Mouse (Mus musculus) c-Kit-positive CD71-positive TER-119-negative erythroid progenitor cells, embryonic 14.5 days (primary cell): ENCODE results near the gene Enah.

Experiments used
- DNase-seq: peaks from one replicate; pipeline ENCODE4 v3.0.0-alpha.2; 2013; ENCODE audit warnings: low read depth

Enah gene

DNA sequence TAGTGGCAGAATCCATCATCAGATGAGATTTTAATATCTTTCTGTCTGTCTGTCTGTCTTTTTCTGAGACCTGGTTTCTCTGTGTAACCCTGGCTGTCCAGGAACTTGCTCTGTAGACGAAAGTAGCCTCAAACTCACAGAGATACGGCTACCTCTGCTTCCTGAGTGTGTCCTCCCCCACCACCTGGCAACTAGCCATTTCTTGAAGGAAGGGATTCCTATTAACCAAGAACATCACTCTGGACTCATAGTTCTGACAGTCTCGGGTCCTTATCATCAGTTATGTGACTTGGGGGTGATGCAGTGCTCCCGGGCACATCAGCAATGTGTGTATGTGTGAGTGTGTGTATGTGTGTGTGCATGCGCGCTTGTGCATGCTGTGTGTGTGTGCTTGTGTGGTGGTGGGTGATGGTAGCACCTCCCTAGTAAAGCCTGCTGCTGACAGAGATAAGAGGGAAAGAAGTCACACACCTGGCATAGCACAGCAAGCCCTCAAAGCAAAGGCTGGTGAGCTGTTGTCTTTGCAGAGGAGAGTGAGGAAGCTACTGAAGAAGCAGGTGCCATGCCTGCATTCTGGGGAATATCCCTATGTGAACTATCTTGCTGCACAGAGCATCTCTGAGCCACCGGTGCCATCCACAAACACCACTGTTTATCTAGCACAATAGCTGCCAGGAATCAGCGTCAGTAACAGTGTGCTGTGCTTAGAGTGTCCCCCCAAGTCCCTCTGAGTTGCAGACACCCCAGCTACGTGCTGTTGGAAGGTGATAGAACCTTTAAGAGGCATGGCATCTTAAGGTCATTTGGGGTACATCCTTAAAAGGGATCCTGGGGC is 146.5 kb downstream of the Enah start:
- no peak for DNase-seq

DNA sequence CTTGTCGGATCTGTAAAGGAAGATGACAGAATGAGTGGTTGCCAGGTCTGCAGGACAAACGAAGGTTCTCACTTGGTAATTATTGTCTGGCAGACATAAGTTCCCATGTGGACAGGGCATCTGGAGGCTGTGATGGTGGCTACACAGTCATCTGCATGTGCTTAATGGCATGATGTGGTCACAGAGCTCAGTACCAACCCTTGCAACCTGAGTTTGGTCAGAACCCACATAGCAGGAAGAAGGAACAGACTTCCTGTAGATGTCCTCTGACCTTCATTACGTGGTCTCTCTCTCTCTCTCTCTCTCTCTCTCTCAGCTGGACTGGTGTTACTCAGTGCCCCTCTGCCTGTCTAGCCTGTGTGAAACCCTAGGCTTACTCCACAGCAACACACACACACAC is 147.2 kb downstream of the Enah start:
- DNase-seq: no peak

DNA sequence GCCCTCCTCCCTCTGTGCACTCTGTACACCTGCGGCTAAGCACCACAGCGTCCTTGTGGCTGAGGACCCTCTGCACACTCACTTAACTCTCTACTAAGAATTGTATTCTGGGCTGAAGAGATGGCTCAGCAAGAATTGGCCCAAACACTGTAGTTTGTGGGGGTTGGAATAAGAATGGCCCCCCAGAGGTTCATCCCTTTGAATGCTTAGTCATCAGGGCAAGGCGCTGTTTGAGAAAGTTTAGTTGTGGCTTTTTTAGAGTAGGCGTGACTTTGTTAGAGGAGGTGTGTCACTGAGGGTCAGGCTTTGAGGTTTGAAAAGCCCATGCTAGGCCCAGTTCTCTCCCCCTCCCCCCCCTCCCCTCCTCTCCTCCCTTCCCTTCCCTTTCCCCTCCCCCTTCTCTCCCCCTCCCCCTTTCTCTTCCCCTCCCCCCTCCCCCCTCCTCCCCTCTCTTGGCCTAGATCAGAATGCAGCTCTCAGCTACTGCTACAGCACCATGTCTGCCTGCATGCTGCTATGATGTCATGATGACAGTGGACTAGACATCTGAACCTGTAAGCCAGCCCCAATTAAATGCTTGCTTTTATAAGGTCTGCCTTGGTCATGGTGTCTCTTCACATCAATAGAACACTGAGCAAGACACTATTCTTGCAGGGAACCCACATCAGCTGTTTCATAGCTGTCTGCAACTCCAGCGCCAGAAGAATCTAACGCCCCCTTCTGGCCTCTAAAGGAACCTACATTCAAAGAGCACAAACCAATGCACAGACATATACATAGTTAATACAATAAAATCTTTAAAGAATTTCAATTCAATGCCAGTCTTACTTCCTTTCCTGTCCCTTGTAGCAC is 153.1 kb downstream of the Enah start:
- DNase-seq: no peak

DNA sequence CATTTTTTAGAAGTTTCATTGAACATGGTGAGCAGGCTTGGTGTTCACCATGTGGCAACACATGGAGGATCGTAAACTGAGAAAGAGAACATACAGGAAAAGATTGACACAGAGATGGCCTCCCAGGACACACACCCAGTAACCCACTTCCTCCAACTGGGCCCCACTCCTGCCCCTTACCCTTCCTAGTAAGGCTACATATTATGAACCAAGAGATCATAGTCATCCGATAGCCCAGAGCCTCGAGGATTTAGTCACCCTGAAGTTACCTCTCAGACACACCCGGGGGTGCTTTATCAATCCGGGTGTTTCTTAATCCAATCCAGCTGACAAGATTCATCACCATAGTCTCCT is 153.9 kb downstream of the Enah start:
- no peak for DNase-seq

DNA sequence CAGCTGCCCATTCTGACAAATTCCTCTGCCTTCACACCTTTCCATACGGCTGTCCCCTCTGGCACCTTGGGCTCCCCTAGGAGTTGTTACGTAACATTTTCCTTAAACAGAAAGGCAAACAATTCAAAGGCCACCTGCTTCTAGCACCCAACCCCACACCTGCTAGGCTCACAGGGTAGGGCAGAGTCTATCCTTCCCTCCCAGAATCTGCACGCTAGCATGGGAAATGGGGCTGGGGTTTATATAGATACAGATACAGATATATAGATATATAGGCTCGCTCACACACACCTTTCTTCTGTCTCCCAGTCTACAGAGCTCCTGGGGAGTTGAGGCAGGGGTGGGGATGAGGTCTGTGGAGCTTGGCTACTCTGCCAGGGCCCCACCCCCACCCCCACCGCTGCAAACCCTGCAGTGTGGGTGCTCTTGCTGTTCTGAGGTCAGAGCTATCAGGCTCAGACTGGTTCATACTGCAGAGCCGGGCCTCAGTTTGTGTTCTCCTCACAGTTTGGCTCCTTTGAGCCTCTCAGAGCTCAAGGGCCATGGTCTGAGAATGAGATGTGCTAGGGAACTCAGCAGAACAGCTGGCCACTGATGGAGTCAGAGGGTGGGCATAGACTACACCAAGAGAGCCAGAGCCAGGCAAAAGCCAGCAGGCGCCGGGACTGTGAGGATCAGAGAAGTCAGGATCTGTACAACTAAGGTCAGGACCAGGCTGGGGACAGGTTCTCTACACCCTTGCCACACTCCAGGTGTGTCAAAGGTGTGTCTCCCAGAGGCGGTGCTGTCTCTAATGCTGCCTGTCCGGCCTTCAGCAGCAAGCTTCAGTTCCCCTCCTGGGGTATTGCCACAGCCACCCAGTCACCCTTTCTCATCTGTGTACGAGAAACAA is 154.6 kb downstream of the Enah start:
- DNase-seq: no peak

DNA sequence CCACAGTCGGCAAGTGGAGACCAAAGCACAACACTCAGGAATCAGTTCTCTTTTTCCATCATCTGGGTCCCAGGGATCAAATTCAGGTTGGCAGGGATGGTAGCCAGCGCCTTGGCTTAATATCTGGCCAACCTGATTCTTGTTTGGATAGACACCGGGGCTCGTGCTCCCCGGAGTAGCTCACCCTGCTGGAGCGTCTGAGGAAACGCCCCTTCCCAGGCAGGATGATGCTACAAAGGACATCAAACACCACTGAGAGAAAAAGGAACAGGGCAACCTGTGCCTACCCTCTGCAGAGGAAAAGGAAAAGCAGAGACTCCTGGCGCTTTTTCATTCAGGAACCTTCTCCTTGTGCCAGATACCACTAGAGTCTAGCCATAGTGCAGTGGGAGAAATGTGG is 156.4 kb downstream of the Enah start:
- no peak for DNase-seq

DNA sequence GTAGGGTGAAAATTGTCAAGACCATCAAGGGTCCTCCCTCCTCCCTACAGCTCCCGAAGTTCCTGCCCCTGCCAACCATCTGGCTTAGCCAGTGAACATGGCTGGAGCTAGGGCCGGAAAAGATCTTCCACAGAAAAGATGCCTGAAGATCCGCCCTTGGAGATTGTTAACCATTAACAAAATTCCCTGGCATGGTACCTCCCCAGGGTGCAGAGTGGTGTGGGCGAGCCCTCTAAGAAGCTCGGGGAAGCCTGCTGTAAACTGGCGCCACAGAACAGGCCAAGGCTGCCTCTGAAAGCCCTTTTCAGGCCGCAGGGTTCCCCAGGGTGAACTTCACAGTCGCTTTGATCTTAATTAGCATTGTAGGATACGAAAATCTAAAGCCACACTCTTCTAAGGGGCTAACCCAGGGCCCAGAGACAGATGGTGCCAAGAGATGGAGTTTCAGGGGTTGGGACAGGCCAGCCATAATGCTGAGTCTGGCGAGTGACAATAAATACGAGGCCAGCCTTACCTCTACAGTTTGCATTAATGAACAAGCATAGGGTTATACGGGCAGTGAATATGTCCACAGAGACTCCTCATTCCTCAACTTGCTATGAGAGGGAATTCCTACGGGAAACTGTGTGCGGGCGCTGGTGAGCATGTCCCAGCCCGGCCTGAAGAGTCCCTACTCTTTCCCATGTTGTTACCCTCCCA is 157.0 kb downstream of the Enah start:
- no peak for DNase-seq

DNA sequence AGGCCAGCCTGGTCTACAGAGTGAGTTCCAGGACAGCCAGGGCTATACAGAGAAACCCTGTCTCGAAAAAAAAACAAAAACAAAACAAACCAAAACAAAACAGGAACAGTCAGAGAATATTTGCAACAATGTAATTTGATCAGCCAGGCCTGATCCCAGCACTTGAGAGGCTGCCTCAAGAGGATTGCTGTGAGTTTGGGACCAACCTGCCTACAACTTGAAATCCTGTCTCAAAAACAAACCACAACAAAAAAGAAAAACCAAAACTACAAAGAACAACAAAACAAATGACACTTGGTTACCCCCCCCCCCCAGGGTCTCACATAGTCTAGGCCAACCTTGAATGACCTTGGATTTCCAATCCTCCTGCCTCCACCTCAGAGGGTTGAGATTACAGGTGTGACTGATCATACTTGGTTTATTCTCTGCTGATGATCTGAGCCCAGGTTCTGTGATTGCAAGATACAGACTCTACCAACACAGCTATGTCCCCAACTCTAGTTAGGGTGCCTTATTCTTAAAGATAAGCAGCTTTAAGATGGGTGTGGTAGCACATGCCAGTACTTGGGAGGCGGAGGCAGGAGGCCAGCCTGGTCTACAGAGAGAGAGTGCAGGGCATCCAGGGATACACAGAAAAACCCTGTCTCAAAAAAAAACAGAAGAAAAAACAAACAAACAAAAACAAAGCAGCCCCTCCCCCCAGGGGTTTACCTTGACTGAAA is 158.4 kb downstream of the Enah start:
- DNase-seq: no peak

DNA sequence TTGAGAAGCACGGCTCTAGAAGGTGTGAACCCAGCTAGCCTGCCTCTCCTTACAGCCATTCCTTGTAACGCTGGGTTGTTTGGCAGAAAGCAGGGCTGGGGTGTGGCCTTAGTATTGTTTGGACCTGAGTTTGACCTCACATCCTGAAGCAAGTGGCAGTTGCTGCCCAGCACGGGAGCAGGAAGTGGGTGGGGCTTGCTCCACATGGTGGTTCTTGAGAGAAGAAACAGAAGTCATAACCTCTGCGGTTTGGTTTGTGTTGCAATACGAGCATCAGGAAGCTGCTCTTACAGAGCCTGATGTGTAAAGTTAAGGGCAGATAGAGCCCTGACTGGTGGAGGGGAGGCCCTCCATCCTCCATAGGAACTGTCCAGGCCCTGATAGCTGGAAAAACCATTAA is 159.1 kb downstream of the Enah start:
- DNase-seq: no peak

DNA sequence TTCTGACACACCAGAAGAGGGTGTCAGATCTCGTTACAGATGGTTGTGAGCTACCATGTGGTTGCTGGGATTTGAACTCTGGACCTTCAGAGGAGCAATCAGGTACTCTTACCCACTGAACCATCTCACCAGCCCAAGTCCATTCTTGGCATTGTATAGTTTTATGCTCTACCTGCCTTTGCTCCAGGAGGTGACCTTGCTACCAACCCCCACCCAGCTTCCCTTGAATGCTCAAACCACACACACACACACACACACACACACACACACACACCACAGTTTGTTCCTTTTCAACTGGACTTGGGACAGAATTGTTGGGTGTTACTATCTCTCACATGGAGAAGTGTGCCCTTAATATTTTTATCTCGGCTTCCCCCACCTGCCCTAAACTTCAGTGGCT is 163.5 kb downstream of the Enah start:
- DNase-seq: no peak

DNA sequence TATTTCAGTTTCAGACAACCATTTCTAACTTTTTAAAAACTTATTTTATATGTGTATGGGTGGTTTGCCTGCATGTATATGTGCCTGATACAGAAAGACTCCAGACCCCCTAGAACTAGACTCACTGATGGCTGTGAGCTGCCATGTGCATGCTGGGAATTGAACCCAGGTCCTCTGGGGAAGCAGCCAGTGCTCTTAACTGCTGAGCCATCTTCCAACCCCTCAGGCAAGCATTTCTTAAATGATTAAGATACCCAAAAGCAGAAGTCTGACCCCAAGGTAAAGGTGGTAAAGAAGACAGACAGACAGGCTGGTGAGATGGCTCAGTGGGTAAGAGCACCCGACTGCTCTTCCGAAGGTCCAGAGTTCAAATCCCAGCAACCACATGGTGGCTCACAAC is 165.0 kb downstream of the Enah start:
- no peak for DNase-seq

DNA sequence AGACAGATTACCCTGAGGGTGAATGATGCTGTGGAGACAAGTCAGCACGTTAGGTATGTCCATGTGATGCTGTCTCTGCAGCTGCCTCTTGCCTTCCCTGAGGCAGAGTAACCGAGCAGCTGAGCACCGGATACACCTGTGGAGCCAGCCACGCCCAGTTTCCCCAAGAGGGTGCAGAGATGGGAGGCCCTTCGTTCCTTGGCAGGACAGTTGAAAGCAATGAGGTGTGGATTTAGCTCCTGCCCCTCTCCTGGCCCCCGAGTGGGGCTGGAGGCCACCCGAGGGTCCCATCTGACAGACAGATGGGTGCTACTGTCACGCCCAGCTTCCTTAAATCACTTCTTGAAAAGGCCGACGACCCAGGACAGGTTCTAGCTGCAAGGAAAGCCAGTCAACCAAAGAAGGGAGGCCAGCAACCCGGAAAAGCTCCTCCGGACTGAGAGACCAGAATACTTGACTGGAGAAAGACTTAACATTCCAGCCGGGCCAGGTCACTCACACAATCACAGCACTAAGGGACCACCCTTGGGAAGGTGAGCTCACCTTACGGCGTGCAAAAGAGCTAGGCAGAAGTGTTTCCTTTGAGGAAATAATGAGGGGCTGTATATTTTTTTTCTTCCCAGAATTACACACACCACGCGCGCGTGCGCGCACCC is 166.6 kb downstream of the Enah start:
- no peak for DNase-seq

DNA sequence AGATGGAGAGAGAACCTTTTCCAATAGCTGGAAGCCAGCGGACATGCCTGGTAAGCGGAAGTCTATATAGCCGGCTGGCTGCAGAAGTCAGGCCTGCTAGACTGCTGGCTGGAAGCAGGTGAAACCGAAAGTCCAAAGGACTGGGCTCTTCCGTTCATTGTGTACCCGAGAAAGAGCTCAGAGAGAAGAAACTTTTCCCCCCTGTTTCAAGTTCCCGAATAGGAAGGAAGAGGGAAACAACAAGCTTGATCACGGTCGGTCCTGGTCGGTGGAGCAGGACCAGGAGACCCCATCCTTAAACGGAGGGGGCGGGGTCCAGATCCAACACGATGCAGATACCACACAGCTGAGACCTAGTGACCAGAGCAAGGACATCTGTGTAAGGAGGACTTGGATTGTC is 167.3 kb downstream of the Enah start:
- DNase-seq: no peak

DNA sequence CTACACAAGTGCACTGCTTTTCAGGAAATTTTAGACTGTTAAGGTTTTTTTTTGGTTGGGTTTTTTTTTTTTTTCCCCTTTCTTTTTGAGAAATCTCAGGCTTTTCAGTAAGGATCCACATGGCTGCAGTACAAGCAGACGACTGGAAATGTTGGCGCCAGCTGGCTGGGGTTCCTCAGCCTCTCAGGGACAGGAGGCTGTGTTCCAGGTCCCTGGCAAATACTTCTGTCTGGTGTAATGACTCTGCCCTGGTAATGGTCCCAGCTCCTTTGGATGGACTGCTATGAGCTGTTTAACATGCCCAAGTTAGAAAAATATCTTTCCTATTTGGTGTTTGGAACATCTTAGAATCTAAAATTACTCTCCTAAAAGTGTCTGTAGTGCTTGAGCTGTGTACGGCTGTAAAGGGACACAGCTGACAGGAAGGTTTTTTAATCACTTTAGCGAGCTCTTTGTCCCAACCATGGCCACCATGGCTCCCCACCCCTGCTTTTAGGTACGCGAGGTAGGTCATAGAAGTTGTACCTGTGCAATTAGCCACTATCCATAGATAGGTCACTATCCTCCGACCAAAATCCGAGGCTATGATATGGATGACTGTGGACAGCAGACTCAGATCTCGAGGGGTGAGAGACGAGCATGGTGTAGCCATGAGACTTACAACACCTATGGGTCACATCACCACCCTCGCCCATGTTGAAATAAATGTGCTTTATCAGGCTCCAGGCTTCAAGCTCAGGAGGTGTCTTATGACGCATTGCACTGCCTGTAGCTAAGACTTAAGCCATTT is 168.1 kb downstream of the Enah start:
- no peak for DNase-seq

DNA sequence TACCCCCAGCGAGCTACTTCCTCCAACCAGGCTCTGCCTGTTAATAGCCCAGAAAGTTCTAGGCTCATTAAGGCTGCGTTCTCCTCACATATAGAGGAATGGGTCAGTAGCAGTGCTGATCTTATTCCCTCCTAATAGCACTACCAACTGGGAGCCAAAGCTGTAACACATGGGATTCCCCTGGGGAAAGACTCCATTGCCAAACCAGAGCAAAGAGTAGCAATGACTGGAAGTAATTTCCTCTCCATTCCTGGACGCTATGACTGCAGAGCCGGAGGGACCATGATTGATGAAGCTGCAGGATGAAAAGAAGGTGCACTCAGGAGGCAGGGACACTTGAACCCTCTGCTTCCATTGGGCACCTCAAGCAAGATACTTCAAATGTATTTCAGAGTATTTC is 169.3 kb downstream of the Enah start:
- no peak for DNase-seq

DNA sequence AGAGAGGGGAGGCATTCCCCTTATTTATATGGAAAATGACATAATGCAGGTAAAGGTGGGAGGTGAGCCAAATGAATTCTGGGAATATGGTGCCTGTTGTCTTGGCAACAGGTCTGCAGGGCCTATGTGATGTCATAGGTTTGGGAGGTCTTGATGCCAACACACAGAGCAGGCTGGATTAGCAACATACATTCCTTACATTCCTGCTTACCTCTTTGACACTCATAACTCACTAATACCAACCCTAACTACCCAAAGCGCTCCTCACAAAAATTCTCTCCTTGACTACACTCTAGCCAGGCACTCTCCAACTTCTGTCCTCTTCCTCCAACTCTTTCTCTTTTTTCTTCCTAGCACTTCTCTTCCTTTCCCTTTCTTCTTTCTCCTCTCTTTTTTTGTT is 171.6 kb downstream of the Enah start:
- DNase-seq: no peak

DNA sequence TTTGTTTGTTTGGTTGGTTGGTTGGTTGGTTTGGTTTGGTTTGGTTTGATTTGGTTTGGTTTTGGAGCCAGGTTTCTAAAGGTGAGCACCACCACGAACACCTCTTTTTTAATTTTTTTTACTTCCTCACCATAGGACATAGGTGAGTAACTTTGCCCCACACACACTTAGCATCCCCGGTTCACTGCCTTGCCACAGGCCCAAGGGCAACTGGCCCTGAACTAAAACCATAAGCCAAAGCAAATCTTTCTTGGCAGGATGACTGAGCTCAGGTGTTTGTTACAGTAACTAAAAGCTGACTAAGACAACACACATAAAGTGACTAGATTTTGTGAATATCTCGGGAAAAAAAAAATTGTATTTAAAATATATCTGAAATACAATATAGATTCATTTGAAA is 172.4 kb downstream of the Enah start:
- no peak for DNase-seq
